Mouse (Mus musculus) brain, embryonic 14.5 days (tissue): ENCODE data around the gene Gm20489. TPM values are rescaled to one million over a fixed set of nuclear protein-coding genes. Genes with fewer than 3 reads are reported as not detected.

Experiments
- DNase-seq: peaks from one replicate; pipeline ENCODE4 v3.0.0-alpha.2; 2011; ENCODE audit warnings: low read depth
- CTCF ChIP-seq: fragments of 200-500 bp; IDR thresholded peaks from 2 replicates; pipeline ENCODE4 v1.5.1; 2012; ENCODE audit warnings: inconsistent platforms, mild to moderate bottlenecking, moderate library complexity, borderline replicate concordance; ENCODE audit not compliant: insufficient read depth, insufficient read length; ENCODE audit errors: extremely low read depth
- POLR2A ChIP-seq: fragments of 200-500 bp; IDR thresholded peaks from 2 replicates; pipeline ENCODE4 v1.6.1; 2012; ENCODE audit warnings: mild to moderate bottlenecking, inconsistent platforms, borderline replicate concordance; ENCODE audit not compliant: poor library complexity, insufficient read depth, insufficient read length, severe bottlenecking; ENCODE audit errors: extremely low read depth
- polyA plus RNA-seq: library from polyadenylated mRNA; depleted of rRNA; stranded (reverse); fragments of >200 nt; gene quantifications from 2 replicates; pipeline ENCODE4 v1.2.3, GENCODE M21; 2012; rRNA removed

Gm20489 gene
- not detected in 2 replicates for polyA plus RNA-seq

DNA sequence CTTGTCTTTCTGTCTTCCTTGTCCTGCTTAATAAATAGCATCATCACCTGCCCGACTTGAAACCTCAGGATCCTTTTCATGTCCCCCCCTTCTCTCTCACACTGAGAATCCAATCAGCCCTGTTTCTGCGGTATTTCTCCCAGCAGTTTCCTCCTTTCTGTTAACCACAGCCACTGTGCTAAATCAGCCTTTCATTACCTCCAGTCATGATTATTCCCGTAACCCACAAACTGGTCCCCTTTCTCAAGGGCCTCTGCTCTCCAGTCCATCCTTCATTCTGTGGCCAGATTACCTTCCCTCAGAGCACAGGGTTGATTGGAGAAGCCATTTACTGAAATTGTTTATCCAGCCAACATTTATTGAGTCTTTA, at the start of gene Gm20489:
Gene Gm20489 (minus strand): TSS at position 269 of the 370 bp plus-strand sequence.
- TF ChIP-seq POLR2A (no peak), CTCF (no peak)

GRCm38 (mm10) chrX:101313625-101314359, 45.0 kb upstream of the Gm20489 start:
- TF ChIP-seq CTCF (no peak), POLR2A (no peak)
- peak; percentile 84 for DNase-seq

More for the DNA sequence above, at the start of gene Gm20489:
- DNase-seq, result no peak

GRCm38 (mm10) chrX:101309299-101309698, 40.5 kb upstream of the Gm20489 start:
- no peak for DNase-seq
- TF ChIP-seq POLR2A, result no peak
- TF ChIP-seq CTCF, result no peak

- no peak for TF ChIP-seq POLR2A
- TF ChIP-seq CTCF, result no peak
- DNase-seq, result no peak
Observed at GRCm38 (mm10) chrX:101304646-101305045, 35.8 kb upstream of the Gm20489 start.

DNA sequence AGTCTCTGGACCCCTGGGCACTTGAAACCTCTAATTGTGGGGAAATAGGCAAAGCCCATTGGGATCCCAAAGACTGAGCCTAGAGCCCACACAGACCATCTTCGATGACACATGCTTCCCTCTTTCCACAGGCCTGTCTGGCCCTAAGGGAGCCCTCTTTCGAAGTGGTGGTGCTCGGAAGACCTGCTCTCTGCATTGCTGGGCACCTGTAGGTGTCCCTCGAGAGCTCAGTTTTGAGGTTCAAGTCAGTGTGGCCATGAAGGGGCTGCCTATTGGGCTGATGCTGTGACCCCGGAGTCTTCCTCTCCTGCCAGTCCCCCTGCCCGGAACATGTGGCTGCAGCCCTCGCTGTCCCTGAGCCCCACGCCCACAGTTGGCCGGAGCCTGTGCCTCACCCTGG, 32.8 kb upstream of the Gm20489 start:
- peak; percentile 11 for DNase-seq
- no peak for TF ChIP-seq POLR2A
- no peak for TF ChIP-seq CTCF

DNA sequence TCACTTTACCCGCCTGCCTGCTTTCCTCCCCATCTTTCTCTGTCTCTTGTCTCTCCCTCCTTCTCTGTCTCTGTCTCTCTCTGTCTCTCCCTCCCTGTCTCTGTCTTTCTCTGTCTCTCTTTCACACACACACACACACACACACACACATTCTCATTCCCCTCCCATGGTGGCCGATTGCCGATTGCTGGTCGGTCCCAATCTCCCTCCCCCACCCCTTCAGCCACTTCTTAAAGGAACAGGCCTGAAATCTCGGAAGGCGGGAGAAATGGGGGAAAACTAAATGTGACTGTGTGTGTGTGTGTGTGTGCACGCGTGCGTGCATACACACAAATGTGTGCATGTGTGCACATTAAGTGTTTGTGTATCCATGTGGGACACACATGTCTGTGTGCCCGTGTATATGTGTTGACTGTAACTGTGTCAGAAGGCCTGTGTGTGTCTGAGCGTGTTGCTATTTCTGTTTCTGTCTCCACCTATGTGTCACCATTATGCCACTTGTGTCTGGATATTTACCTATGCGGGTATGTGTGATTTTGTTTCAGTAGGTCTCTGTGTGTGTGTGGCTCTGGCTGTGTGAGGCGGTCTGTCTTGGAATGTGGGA, 31.7 kb upstream of the Gm20489 start:
- DNase-seq, result peak; percentile 85

GRCm38 (mm10) chrX:101299473-101300426, 30.9 kb upstream of the Gm20489 start:
- TF ChIP-seq POLR2A (no peak), CTCF (no peak)
- peak; percentile 93 for DNase-seq

More for the DNA sequence above, 31.7 kb upstream of the Gm20489 start:
- no peak for TF ChIP-seq POLR2A

DNA sequence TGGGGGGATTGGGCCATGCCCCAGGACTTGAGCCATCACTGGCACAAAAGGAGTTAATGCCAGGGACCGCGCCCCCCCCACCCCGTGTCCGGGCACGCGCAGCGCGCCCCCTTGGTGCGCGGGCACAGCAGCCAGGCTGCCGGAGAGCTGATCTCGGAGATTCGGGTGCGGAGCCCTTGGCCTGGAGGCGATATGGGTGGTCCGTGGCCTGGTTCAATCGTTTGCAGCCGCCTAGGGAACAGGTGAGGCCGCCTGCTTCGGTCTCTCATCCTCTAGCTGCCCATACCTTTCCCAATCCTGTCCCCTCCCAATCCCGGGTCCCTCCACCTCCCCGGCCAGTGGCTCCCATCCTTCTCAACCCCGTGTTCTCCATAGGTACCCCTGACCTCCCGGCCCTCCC, 30.2 kb upstream of the Gm20489 start, which contains the start of gene Nlgn3:
Gene Nlgn3 (plus strand): TSS at position 114 of the 400 bp plus-strand sequence.
- peak; percentile 76 for DNase-seq
- no peak for TF ChIP-seq CTCF
- peak; percentile 61; the same call in 1 of the 2 replicates for TF ChIP-seq POLR2A

DNA sequence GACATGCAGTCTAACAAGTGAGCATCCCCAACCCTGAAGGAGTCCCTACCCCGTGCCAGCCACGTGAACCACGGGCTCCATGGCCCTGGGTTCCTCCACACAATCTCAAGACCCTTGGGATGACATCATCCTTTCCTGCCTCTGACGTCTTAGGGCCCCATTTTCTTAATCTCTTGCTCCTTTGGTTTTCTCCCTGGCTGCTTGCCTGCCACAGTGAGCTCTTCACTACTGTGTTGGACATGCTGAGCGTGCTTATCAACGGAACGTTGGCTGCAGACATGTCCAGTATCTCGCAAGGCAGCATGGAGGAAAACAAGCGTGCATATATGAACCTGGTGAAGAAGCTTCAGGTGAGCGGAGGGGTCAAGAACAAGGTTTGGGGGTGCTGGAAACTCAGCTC, 21.3 kb upstream of the Gm20489 start:
- DNase-seq, result no peak
- TF ChIP-seq CTCF (no peak), POLR2A (no peak)

- no peak for DNase-seq
- no peak for TF ChIP-seq POLR2A
- TF ChIP-seq CTCF, result no peak
Observed at GRCm38 (mm10) chrX:101289037-101289436, 20.2 kb upstream of the Gm20489 start.

DNA sequence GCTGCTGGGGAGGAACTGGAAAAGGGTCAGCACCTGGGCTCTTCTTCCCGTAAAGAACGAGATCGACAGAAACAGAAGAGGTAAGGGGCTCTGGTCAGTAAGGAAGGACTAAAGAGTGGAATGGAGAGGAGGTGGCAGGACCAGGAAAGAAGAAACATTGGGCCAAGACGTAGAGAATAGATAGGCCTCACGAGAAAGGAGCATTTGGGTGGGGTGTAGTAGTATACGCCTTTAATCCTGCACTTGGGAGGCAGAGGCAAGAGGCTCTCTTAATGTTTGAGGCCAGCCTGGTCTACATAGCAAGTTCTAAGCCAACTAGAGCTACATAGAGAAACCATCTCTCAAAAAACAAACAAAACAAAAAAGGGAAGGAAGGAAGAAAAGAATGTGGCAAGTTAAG, 19.6 kb upstream of the Gm20489 start:
- TF ChIP-seq POLR2A (no peak), CTCF (no peak)
- DNase-seq, result no peak
